Mouse (Mus musculus) liver, embryonic 15.5 days (tissue): ENCODE measurements around the gene Mrnip. TPM values are rescaled to one million over a fixed set of nuclear protein-coding genes. Genes with fewer than 3 reads are reported as not detected.

Experiments
- ATAC-seq: fragments of 200-750 bp; cut with Nextera tagmentation; 2 replicates; pipeline ENCODE4 v1.8.0; 2017; ENCODE audit warnings: moderate number of reproducible peaks, mild to moderate bottlenecking, moderate library complexity; ENCODE audit not compliant: insufficient read depth
- H3K27ac ChIP-seq: fragments of 300-500 bp; sonication (generic); replicated peaks from 2 replicates; pipeline ENCODE4 v1.5.1; 2015; ENCODE audit warnings: mild to moderate bottlenecking, inconsistent platforms
- H3K27me3 ChIP-seq: fragments of 300-500 bp; sonication (generic); 2 replicates; pipeline ENCODE4 v1.6.1; 2015; ENCODE audit warnings: mild to moderate bottlenecking, inconsistent platforms
- H3K36me3 ChIP-seq: fragments of 300-500 bp; sonication (generic); replicated peaks from 2 replicates; pipeline ENCODE4 v1.6.1; 2015; ENCODE audit warnings: moderate library complexity, mild to moderate bottlenecking, inconsistent platforms
- H3K4me1 ChIP-seq: fragments of 300-500 bp; sonication (generic); replicated peaks from 2 replicates; pipeline ENCODE4 v1.6.1; 2015; ENCODE audit warnings: inconsistent platforms
- H3K4me2 ChIP-seq: fragments of 300-500 bp; sonication (generic); 2 replicates; pipeline ENCODE4 v1.6.1; 2015; ENCODE audit warnings: moderate library complexity, mild to moderate bottlenecking, inconsistent platforms
- H3K4me3 ChIP-seq: fragments of 300-500 bp; sonication (generic); replicated peaks from 2 replicates; pipeline ENCODE4 v1.5.1; 2015; ENCODE audit warnings: mild to moderate bottlenecking, inconsistent platforms
- H3K9ac ChIP-seq: fragments of 300-500 bp; sonication (generic); 2 replicates; pipeline ENCODE4 v1.6.1; 2015; ENCODE audit warnings: moderate library complexity, mild to moderate bottlenecking, inconsistent platforms
- H3K9me3 ChIP-seq: fragments of 300-500 bp; sonication (generic); replicated peaks from 2 replicates; pipeline ENCODE4 v1.6.1; 2016; ENCODE audit warnings: inconsistent platforms
- WGBS: fragments of 180-500 bp; shearing (Covaris S2); methylation state at CpG from one replicate; pipeline ENCODE4 v1.1.7; 2015; ENCODE audit warnings: mixed read lengths; ENCODE audit not compliant: insufficient replicate concordance; 5-methylcytosine and 5-hydroxymethylcytosine counted together
- microRNA-seq: library from miRNA; unstranded; fragments of <30 nt; microRNA quantifications from one replicate; pipeline ENCODE4, GENCODE M21; 2016
- polyA plus RNA-seq: library from polyadenylated mRNA; unstranded; fragments of >200 nt; fragmentation: Nextera tagmentation; extraction: Ambion mirVana; gene quantifications from 2 replicates; pipeline ENCODE4 v1.2.1, GENCODE M21; 2015

Gene Mrnip
- polyA plus RNA-seq, 1 experiment from 2014 or later, result 7.6 TPM

GRCm38 (mm10) chr11:50236937-50237835, 62.9 kb downstream of the Mrnip start:
- WGBS, result 2% methylated on average over 66 of the region's 66 CpGs
- ATAC-seq, result peak; percentile 54
- no peak overlapping the region for H3K27ac ChIP-seq

GRCm38 (mm10) chr11:50238324-50238723, 64.1 kb downstream of the Mrnip start, which contains the start of gene Ltc4s:
Ltc4s (minus strand) TSS chr11:50238616.
- peaks cover 25% of the 10 kb centered on the region for H3K36me3 ChIP-seq
- H3K4me1 ChIP-seq, result peaks cover 49% of the 10 kb centered on the region
- WGBS, result 15% methylated on average over 10 of the region's 10 CpGs
- peaks cover 14% of the 10 kb centered on the region for H3K27me3 ChIP-seq
- H3K27ac ChIP-seq, result no peak within 1 kb of the TSS; the same call in 1 of the 2 replicates
- peak within 1 kb of the TSS; percentile 70 for H3K4me3 ChIP-seq
- ATAC-seq, result no peak
- no peaks in the 10 kb centered on the region for H3K9me3 ChIP-seq
- H3K4me2 ChIP-seq, result peak within 1 kb of the TSS; percentile 98
- no peak within 1 kb of the TSS for H3K9ac ChIP-seq

More at GRCm38 (mm10) chr11:50236937-50237835, 62.9 kb downstream of the Mrnip start:
- H3K36me3 ChIP-seq, result peaks cover 36% of the 10 kb centered on the region
- peak overlapping the region; percentile 60 for H3K9ac ChIP-seq
- H3K4me3 ChIP-seq, result peak overlapping the region; percentile 70
- peak overlapping the region; percentile 98 for H3K4me2 ChIP-seq
- no peaks in the 10 kb centered on the region for H3K9me3 ChIP-seq
- peaks cover 49% of the 10 kb centered on the region for H3K4me1 ChIP-seq
- H3K27me3 ChIP-seq, result peaks cover 14% of the 10 kb centered on the region

- Histone ChIP-seq H3K36me3 (peaks cover 17% of the 10 kb centered on the region), H3K4me2 (peak overlapping the region; percentile 98; the same call in 1 of the 2 replicates), H3K4me3 (no peak overlapping the region), H3K9me3 (no peaks in the 10 kb centered on the region), H3K9ac (no peak overlapping the region), H3K27ac (no peak overlapping the region; the same call in 1 of the 2 replicates), H3K4me1 (peaks cover 51% of the 10 kb centered on the region), H3K27me3 (peaks cover 14% of the 10 kb centered on the region)
- ATAC-seq, result no peak
- WGBS, result 59% methylated on average over 9 of the region's 9 CpGs
Observed at GRCm38 (mm10) chr11:50238821-50239791, 64.9 kb downstream of the Mrnip start.

GRCm38 (mm10) chr11:50240235-50240911, 66.1 kb downstream of the Mrnip start:
- H3K27me3 ChIP-seq, result peaks cover 14% of the 10 kb centered on the region
- H3K36me3 ChIP-seq, result peaks cover 4% of the 10 kb centered on the region
- no peaks in the 10 kb centered on the region for H3K9me3 ChIP-seq
- H3K4me2 ChIP-seq, result no peak overlapping the region
- H3K4me1 ChIP-seq, result peaks cover 51% of the 10 kb centered on the region
- no peak for ATAC-seq
- H3K27ac ChIP-seq, result no peak overlapping the region
- no peak overlapping the region for H3K9ac ChIP-seq
- 30% methylated on average over 7 of the region's 7 CpGs for WGBS
- no peak overlapping the region for H3K4me3 ChIP-seq

- no peaks in the 10 kb centered on the region for H3K9me3 ChIP-seq
- H3K9ac ChIP-seq, result no peak overlapping the region
- H3K36me3 ChIP-seq, result no peaks in the 10 kb centered on the region
- no peak overlapping the region for H3K27ac ChIP-seq
- H3K4me3 ChIP-seq, result no peak overlapping the region
- no peak for ATAC-seq
- peaks cover 17% of the 10 kb centered on the region for H3K4me1 ChIP-seq
- WGBS, result 44% methylated on average over 6 of the region's 6 CpGs
- H3K4me2 ChIP-seq, result no peak overlapping the region
- H3K27me3 ChIP-seq, result no peaks in the 10 kb centered on the region
Observed at GRCm38 (mm10) chr11:50243926-50244325, 69.7 kb downstream of the Mrnip start.

- Histone ChIP-seq H3K4me1 (peaks cover 7% of the 10 kb centered on the region; the same call in 1 of the 2 replicates), H3K27me3 (no peaks in the 10 kb centered on the region), H3K36me3 (no peaks in the 10 kb centered on the region), H3K27ac (no peak overlapping the region), H3K4me3 (no peak overlapping the region), H3K9me3 (no peaks in the 10 kb centered on the region), H3K4me2 (no peak overlapping the region), H3K9ac (no peak overlapping the region)
- no peak for ATAC-seq
- WGBS, result 65% methylated on average over 5 of the region's 5 CpGs
Observed at GRCm38 (mm10) chr11:50245269-50245668, 71.0 kb downstream of the Mrnip start.

GRCm38 (mm10) chr11:50248473-50249171, 74.4 kb downstream of the Mrnip start:
- no peak overlapping the region for H3K4me3 ChIP-seq
- WGBS, result 65% methylated on average over 7 of the region's 7 CpGs
- no peak overlapping the region for H3K9ac ChIP-seq
- no peaks in the 10 kb centered on the region for H3K9me3 ChIP-seq
- H3K4me2 ChIP-seq, result no peak overlapping the region
- no peaks in the 10 kb centered on the region for H3K36me3 ChIP-seq
- H3K27me3 ChIP-seq, result no peaks in the 10 kb centered on the region
- no peak overlapping the region for H3K27ac ChIP-seq
- ATAC-seq, result no peak
- 0 out of 2 replicates have a peak, but pooled peaks cover 5% of the 10 kb centered on the region for H3K4me1 ChIP-seq

Small RNAs within 50 kb of the gene (microRNA-seq; reads per million reads assigned to microRNA genes)
- gene Mir6919, result not detected

Other genes starting within 250 kb of the Mrnip start
- 36.6 and 37.7 TPM in 2 replicates for gene Rnf130, start 149.1 kb upstream of the Mrnip start, polyA plus RNA-seq
- gene Tbc1d9b, start 43.0 kb upstream of the Mrnip start, polyA plus RNA-seq, result 11.7 and 13.6 TPM in 2 replicates
- 161 and 189 TPM in 2 replicates for gene Sqstm1, start 36.4 kb downstream of the Mrnip start, polyA plus RNA-seq
- 12.7 and 14.9 TPM in 2 replicates for gene Mgat4b, start 36.4 kb downstream of the Mrnip start, polyA plus RNA-seq
- 0.46 and 0.51 TPM in 2 replicates for gene Ltc4s, start 64.2 kb downstream of the Mrnip start, polyA plus RNA-seq
- gene Maml1, start 117.9 kb downstream of the Mrnip start, polyA plus RNA-seq, result 1.5 and 2.1 TPM in 2 replicates
- gene Canx, start 151.2 kb downstream of the Mrnip start, polyA plus RNA-seq, result 172 and 176 TPM in 2 replicates
- not detected in 2 replicates for gene Cby3, start 180.0 kb downstream of the Mrnip start, polyA plus RNA-seq
- 98.1 and 102 TPM in 2 replicates for gene Hnrnph1, start 202.5 kb downstream of the Mrnip start, polyA plus RNA-seq